Comparison of ENCODE assay signal across 8 mouse cellular contexts in genomic region chr13:22034443-22035266, GRCm38 (mm10). TPM values are rescaled to one million over a fixed set of nuclear protein-coding genes. Genes with fewer than 3 reads are reported as not detected.
A peak's percentile ranks its signal among the peaks of the same experiment; 100 is the strongest.
DNase-seq lines count a peak whose midpoint lies in the region; ATAC-seq and TF ChIP-seq lines count a peak whose summit lies in the region.

No protein-coding gene starts in this region.

- under 1% methylated on average over 11 of the region's 14 CpGs for WGBS in intestine, postnatal 0 days
- WGBS in midbrain, embryonic 12.5 days: under 1% methylated on average over 13 of the region's 14 CpGs

- TF ChIP-seq CTCF in layer of hippocampus, adult 2 months (conservative IDR thresholded peaks at IDR 0.05): no peak
- no peak for TF ChIP-seq CTCF in intestine, postnatal 0 days (IDR thresholded peaks at IDR 0.05; ENCODE audit: low read depth)

- no peaks in the 10 kb centered on the region for H3K27me3 ChIP-seq in intestine, postnatal 0 days (replicated peaks; ENCODE audit: control insufficient read depth, insufficient read depth, low read length)
- no peaks in the 10 kb centered on the region for H3K27me3 ChIP-seq in midbrain, embryonic 12.5 days

- ATAC-seq in intestine, postnatal 0 days: peak; percentile 58
- no peak; the same call in 1 of the 2 replicates for ATAC-seq in midbrain, embryonic 12.5 days (ENCODE audit: low FRiP score, low read depth)

- H3K9me3 ChIP-seq in intestine, postnatal 0 days (ENCODE audit: control insufficient read depth): no peaks in the 10 kb centered on the region
- no peaks in the 10 kb centered on the region for H3K9me3 ChIP-seq in midbrain, embryonic 12.5 days

- peak overlapping the region; percentile 61 for H3K4me2 ChIP-seq in intestine, postnatal 0 days (replicated peaks; ENCODE audit: low read depth)
- H3K4me2 ChIP-seq in midbrain, embryonic 12.5 days (replicated peaks): peak overlapping the region; percentile 67

- no peaks in the 10 kb centered on the region for H3K4me1 ChIP-seq in intestine, postnatal 0 days (replicated peaks; ENCODE audit: control insufficient read depth, insufficient read depth, low read length)
- peaks cover 21% of the 10 kb centered on the region for H3K4me1 ChIP-seq in midbrain, embryonic 12.5 days

- peak overlapping the region; percentile 36; the same call in 1 of the 2 replicates for H3K4me3 ChIP-seq in layer of hippocampus, adult 2 months
- peak overlapping the region; percentile 36 for H3K4me3 ChIP-seq in intestine, postnatal 0 days (ENCODE audit: low read depth, low read length)
- H3K4me3 ChIP-seq in midbrain, embryonic 12.5 days: peak overlapping the region; percentile 42

- DNase-seq in layer of hippocampus, adult 2 months (ENCODE audit: low spot score in 2 of 2): no peak
- no peak for DNase-seq in layer of hippocampus, postnatal 14 days (ENCODE audit: low spot score in 2 of 2)
- peak; percentile 58 for DNase-seq in embryo, embryonic 10 days (ENCODE audit: low spot score)
- no peak for DNase-seq in ovary, postnatal 36 days (ENCODE audit: low spot score)
- no peak for DNase-seq in adrenal gland, postnatal 4 days (ENCODE audit: low spot score in 2 of 2)
- DNase-seq in layer of hippocampus, adult 9-10 months (ENCODE audit: low spot score): no peak

- H3K27ac ChIP-seq in layer of hippocampus, adult 2 months: no peak overlapping the region
- peak overlapping the region; percentile 60 for H3K27ac ChIP-seq in intestine, postnatal 0 days (ENCODE audit: low read depth, low read length)
- peak overlapping the region; percentile 85 for H3K27ac ChIP-seq in midbrain, embryonic 12.5 days (replicated peaks)

- H3K9ac ChIP-seq in intestine, postnatal 0 days (ENCODE audit: low read depth, low read length): no peak overlapping the region
- H3K9ac ChIP-seq in midbrain, embryonic 12.5 days (replicated peaks): peak overlapping the region; percentile 65

- H3K36me3 ChIP-seq in intestine, postnatal 0 days (ENCODE audit: control insufficient read depth, insufficient read depth): no peaks in the 10 kb centered on the region
- H3K36me3 ChIP-seq in midbrain, embryonic 12.5 days: no peaks in the 10 kb centered on the region

RNA-seq across cellular contexts. Expression of gene Hist1h2ah, which starts 0.7 kb away (rescaled TPM):
- total RNA-seq in layer of hippocampus, adult 2 months (2021): 10 to 100 TPM; 12.5 to 17.0 TPM
- total RNA-seq in layer of hippocampus, postnatal 14 days (2021): 10 to 100 TPM; 60.0 to 62.5 TPM
- 3.4 and 5.3 TPM in 2 replicates for polyA plus RNA-seq in intestine, postnatal 0 days (2015; fragmentation: Nextera tagmentation; extraction: Ambion mirVana)
- polyA plus RNA-seq in midbrain, embryonic 12.5 days (2016; fragmentation: Nextera tagmentation; extraction: Ambion mirVana): 10.1 and 11.3 TPM in 2 replicates
- total RNA-seq in adrenal gland, postnatal 4 days (2021): 100 to 1,000 TPM; 349 to 449 TPM

RNA-seq across cellular contexts. Expression of gene Hist1h2bk, which starts 1.0 kb away (rescaled TPM):
- total RNA-seq in layer of hippocampus, adult 2 months (2021): 10 to 100 TPM; 23.5 to 24.4 TPM
- total RNA-seq in layer of hippocampus, postnatal 14 days (2021): 10 to 100 TPM; 22.2 to 42.1 TPM
- 0.90 and 1.8 TPM in 2 replicates for polyA plus RNA-seq in intestine, postnatal 0 days (2015; fragmentation: Nextera tagmentation; extraction: Ambion mirVana)
- 7.2 and 8.1 TPM in 2 replicates for polyA plus RNA-seq in midbrain, embryonic 12.5 days (2016; fragmentation: Nextera tagmentation; extraction: Ambion mirVana)
- 100 to 1,000 TPM; 500 to 615 TPM for total RNA-seq in adrenal gland, postnatal 4 days (2021)

RNA-seq across cellular contexts. Expression of gene Hist1h4i, which starts 6.5 kb away (rescaled TPM):
- 10 to 100 TPM; 64.2 to 71.7 TPM for total RNA-seq in layer of hippocampus, adult 2 months (2021)
- 10 to 100 TPM; 42.3 to 60.3 TPM for total RNA-seq in layer of hippocampus, postnatal 14 days (2021)
- 9.4 and 9.9 TPM in 2 replicates for polyA plus RNA-seq in intestine, postnatal 0 days (2015; fragmentation: Nextera tagmentation; extraction: Ambion mirVana)
- 34.4 and 38.6 TPM in 2 replicates for polyA plus RNA-seq in midbrain, embryonic 12.5 days (2016; fragmentation: Nextera tagmentation; extraction: Ambion mirVana)
- 100 to 1,000 TPM; 221 to 240 TPM for total RNA-seq in adrenal gland, postnatal 4 days (2021)

RNA-seq across cellular contexts. Expression of gene Hist1h2ag, which starts 8.1 kb away (rescaled TPM):
- 10 to 100 TPM; 16.5 to 20.6 TPM for total RNA-seq in layer of hippocampus, adult 2 months (2021)
- 10 to 100 TPM; 26.7 to 27.2 TPM for total RNA-seq in layer of hippocampus, postnatal 14 days (2021)
- polyA plus RNA-seq in intestine, postnatal 0 days (2015; fragmentation: Nextera tagmentation; extraction: Ambion mirVana): 12.9 and 16.0 TPM in 2 replicates
- 62.2 and 69.7 TPM in 2 replicates for polyA plus RNA-seq in midbrain, embryonic 12.5 days (2016; fragmentation: Nextera tagmentation; extraction: Ambion mirVana)
- 100 to 1,000 TPM; 373 to 414 TPM for total RNA-seq in adrenal gland, postnatal 4 days (2021)

RNA-seq across cellular contexts. Expression of gene Hist1h2bj, which starts 8.4 kb away (rescaled TPM):
- total RNA-seq in layer of hippocampus, adult 2 months (2021): 10 to 100 TPM; 12.9 to 15.9 TPM
- total RNA-seq in layer of hippocampus, postnatal 14 days (2021): 10 to 100 TPM; 17.3 to 22.7 TPM
- polyA plus RNA-seq in intestine, postnatal 0 days (2015; fragmentation: Nextera tagmentation; extraction: Ambion mirVana): 2.3 and 4.1 TPM in 2 replicates
- polyA plus RNA-seq in midbrain, embryonic 12.5 days (2016; fragmentation: Nextera tagmentation; extraction: Ambion mirVana): 13.1 and 15.4 TPM in 2 replicates
- total RNA-seq in adrenal gland, postnatal 4 days (2021): 100 to 1,000 TPM; 290 to 321 TPM

Comparison
In these comparisons a context has a peak if more than half of its experiments do, and no peak if none do; other contexts are left out.
1. RNA of gene Hist1h2ah, which starts 0.7 kb away (total RNA-seq): 349 to 449 TPM in adrenal gland, postnatal 4 days; 60.0 to 62.5 TPM in layer of hippocampus, postnatal 14 days and 12.5 to 17.0 TPM in layer of hippocampus, adult 2 months; every median in the first group is over 4 times any median in the second.
2. RNA of gene Hist1h2bk, which starts 1.0 kb away (total RNA-seq): 500 to 615 TPM in adrenal gland, postnatal 4 days; 22.2 to 42.1 TPM in layer of hippocampus, postnatal 14 days and 23.5 to 24.4 TPM in layer of hippocampus, adult 2 months; every median in the first group is over 10 times any median in the second.
3. Peak in every context shown above with its lines, with median percentiles within 50 percentile points of each other: H3K4me3 ChIP-seq.